ENCODE assay signal across 20 mouse cellular contexts in the genomic region with DNA sequence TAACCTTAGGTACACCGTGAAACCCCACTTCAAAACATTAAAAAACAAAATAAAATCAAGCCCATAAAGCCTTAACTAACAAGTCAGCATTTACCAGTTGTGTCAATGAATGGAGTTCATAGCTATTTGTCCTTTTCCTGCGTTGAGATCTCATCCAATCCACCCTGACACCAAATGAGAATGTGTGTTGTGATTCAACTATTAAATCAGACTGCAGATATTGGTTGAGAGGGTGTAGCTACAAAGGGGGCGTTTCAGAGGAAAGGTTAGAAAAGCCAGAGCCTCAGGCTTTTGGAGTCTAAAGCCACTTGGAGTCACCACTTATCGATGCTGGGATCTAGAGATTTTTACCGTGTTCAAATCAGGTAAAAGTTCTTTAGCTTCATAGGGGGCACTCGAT. TPM values are rescaled to one million over a fixed set of nuclear protein-coding genes. Genes with fewer than 3 reads are reported as not detected.
DNase-seq lines count a peak whose midpoint lies in the region; TF ChIP-seq lines count a peak whose summit lies in the region.
"Had no signal": no experiment of that assay in that cellular context is flagged by ENCODE, and none has a peak within 500 bp of the region (broad histone marks: within the 10 kb centered on the region; RNA-seq: fewer than 3 reads in every experiment).

A gene (plus strand): TSS at position 301 of the 400 bp plus-strand sequence.

- H3K9ac ChIP-seq in ES-E14 (ENCODE audit: insufficient read depth, low read depth, low read length, poor library complexity, severe bottlenecking) = no peak within 1 kb of the TSS; the same call in 1 of the 2 replicates

- H3K27ac ChIP-seq in ES-E14 (ENCODE audit: insufficient read depth, low read depth, low read length, poor library complexity, severe bottlenecking) = no peak within 1 kb of the TSS

- no peak within 1 kb of the TSS for H3K4me3 ChIP-seq in ES-E14 (ENCODE audit: insufficient read depth in 1 of 2, low read depth in 1 of 2, low read length in 2 of 2, poor library complexity in 1 of 2, severe bottlenecking in 1 of 2)

- H3K4me1 ChIP-seq in ES-E14 (ENCODE audit: control insufficient read depth in 2 of 2, insufficient read depth in 2 of 2, low read length in 2 of 2, poor library complexity in 1 of 2) = 0 out of 4 replicates have a peak, but pooled peaks cover 0 to 2% of the 10 kb centered on the region in 2 experiments

- H3K36me3 ChIP-seq in ES-E14 (ENCODE audit: control insufficient read depth, insufficient read depth, low read length, poor library complexity, severe bottlenecking) = no peaks in the 10 kb centered on the region
- H3K36me3 ChIP-seq: G1E had no signal

- H3K9me3 ChIP-seq in ES-E14 (ENCODE audit: control insufficient read depth, insufficient read depth, low read depth, low read length) = no peaks in the 10 kb centered on the region

- DNase-seq in heart, adult 11 months = peak; percentile 3
- no peak for DNase-seq in heart, adult 18-20 months
- DNase-seq in ES-E14 (ENCODE audit: low read depth, low spot score) = no peak
- no peak for DNase-seq in layer of hippocampus, adult 11-12 months (ENCODE audit: low spot score)
- DNase-seq: adrenal gland, adult 2 months; adrenal gland, adult 8-10 months; adrenal gland, postnatal 10 days; adrenal gland, postnatal 14 days; adrenal gland, postnatal 25 days; adrenal gland, postnatal 36 days; B cell, adult 2 months; cerebellum, adult 11 months; cerebellum, adult 11-12 months; cerebellum, adult 18-20 months; cerebellum, adult 2 months had no signal

- in situ Hi-C loops in ES-E14 (cut with MboI; ENCODE audit: low sequenced_read_pairs in 2 of 2, unreplicated experiment in 2 of 2) = no loop called here

TF ChIP-seq in ES-E14, 5 proteins besides CTCF, POLR2A, EP300 and RAD21:
- TF ChIP-seq MAFK (IDR thresholded peaks at IDR 0.05; ENCODE audit: insufficient read depth, low read depth, low read length) (no peak), ZNF384 (IDR thresholded peaks at IDR 0.05; ENCODE audit: low read depth, low read length) (no peak), ZC3H11A (IDR thresholded peaks at IDR 0.05; ENCODE audit: borderline replicate concordance, low read depth, low read length) (no peak), HCFC1 (IDR thresholded peaks at IDR 0.05; ENCODE audit: borderline replicate concordance, insufficient read depth, low read length) (no peak), CHD2 (IDR thresholded peaks at IDR 0.05; ENCODE audit: low read depth, low read length) (no peak)
TF ChIP-seq in ES-E14: peak in this region for 0.

RNA-seq across cellular contexts. Expression of the gene that starts here (rescaled TPM):
- not detected for total RNA-seq in heart, adult 18-20 months (2021)
- 3.1 and 16.5 TPM in 2 replicates for total RNA-seq in ES-E14 (2012; rRNA removed)
- total RNA-seq: adrenal gland, adult 18-20 months; adrenal gland, adult 2 months; adrenal gland, adult 8-10 months; adrenal gland, postnatal 10 days; adrenal gland, postnatal 14 days; adrenal gland, postnatal 25 days; adrenal gland, postnatal 36 days; adrenal gland, postnatal 4 days; CH12.LX; MEL had no signal
